Mouse (Mus musculus) limb, embryonic 14.5 days (tissue): ENCODE results near the gene Olfr1484. TPM values are rescaled to one million over a fixed set of nuclear protein-coding genes. Genes with fewer than 3 reads are reported as not detected.
"Not testable (repeated sequence)": the region's sequence is repeated elsewhere in the genome, so short reads cannot be mapped to it uniquely, and the experiment has no call there.

Experiments
- ATAC-seq: fragments of 200-750 bp; cut with Nextera tagmentation; 2 replicates; pipeline ENCODE4 v1.8.0; 2017; ENCODE audit warnings: low read depth, moderate number of reproducible peaks, moderate TSS enrichment; ENCODE audit not compliant: low FRiP score
- DNase-seq: peaks from one replicate; pipeline ENCODE4 v3.0.0-alpha.2; 2015; ENCODE audit warnings: low spot score
- H3K27ac ChIP-seq: fragments of 300-500 bp; sonication (generic); replicated peaks from 2 replicates; pipeline ENCODE4 v1.5.1; 2014; ENCODE audit warnings: low read depth, mild to moderate bottlenecking, low read length, moderate library complexity, mixed read lengths
- H3K27me3 ChIP-seq: fragments of 300-500 bp; sonication (generic); 2 replicates; pipeline ENCODE4 v1.6.1; 2014; ENCODE audit warnings: low read length, mixed read lengths; ENCODE audit not compliant: control insufficient read depth, insufficient read depth
- H3K36me3 ChIP-seq: fragments of 300-500 bp; sonication (generic); 2 replicates; pipeline ENCODE4 v1.6.1; 2014; ENCODE audit warnings: mild to moderate bottlenecking, low read length, moderate library complexity, mixed read lengths; ENCODE audit not compliant: control insufficient read depth, insufficient read depth
- H3K4me1 ChIP-seq: fragments of 300-500 bp; sonication (generic); 2 replicates; pipeline ENCODE4 v1.6.1; 2014; ENCODE audit warnings: antibody characterized with exemption, low read length, mixed read lengths; ENCODE audit not compliant: control insufficient read depth, insufficient read depth
- H3K4me2 ChIP-seq: fragments of 300-500 bp; sonication (generic); replicated peaks from 2 replicates; pipeline ENCODE4 v1.6.1; 2014; ENCODE audit warnings: low read depth, mild to moderate bottlenecking, low read length, moderate library complexity; ENCODE audit not compliant: severe bottlenecking
- H3K4me3 ChIP-seq: fragments of 300-500 bp; sonication (generic); replicated peaks from 2 replicates; pipeline ENCODE4 v1.5.1; 2014; ENCODE audit warnings: low read length
- H3K9ac ChIP-seq: fragments of 300-500 bp; sonication (generic); 2 replicates; pipeline ENCODE4 v1.6.1; 2014; ENCODE audit warnings: mild to moderate bottlenecking, low read depth, low read length, moderate library complexity; ENCODE audit not compliant: severe bottlenecking
- H3K9me3 ChIP-seq: fragments of 300-500 bp; sonication (generic); 2 replicates; pipeline ENCODE4 v1.6.1; 2016; ENCODE audit warnings: low read length; ENCODE audit not compliant: control insufficient read depth
- POLR2A ChIP-seq: fragments of 200-500 bp; IDR thresholded peaks from 2 replicates; pipeline ENCODE4 v1.8.0; 2012; ENCODE audit warnings: inconsistent platforms, mild to moderate bottlenecking, moderate library complexity, borderline replicate concordance; ENCODE audit not compliant: insufficient read depth, insufficient read length; ENCODE audit errors: extremely low read depth
- WGBS: fragments of 180-500 bp; shearing (Covaris S2); extraction: QIAGEN DNeasy Blood & Tissue Kit; methylation state at CpG from one replicate; pipeline ENCODE4 v1.1.7; 2014; 5-methylcytosine and 5-hydroxymethylcytosine counted together
- microRNA-seq: library from miRNA; unstranded; fragments of <30 nt; microRNA quantifications from one replicate; pipeline ENCODE4, GENCODE M21; 2016
- polyA plus RNA-seq, 2 experiments: library from polyadenylated mRNA; depleted of rRNA in 1 of 2; stranded (reverse) in 1 of 2; unstranded in 1 of 2; fragments of >200 nt; fragmentation: Nextera tagmentation in 1 of 2; extraction: Ambion mirVana in 1 of 2; gene quantifications; 2 replicates each; pipeline versions ENCODE4 v1.2.1 to v1.2.3; 2012 to 2014

Gene Olfr1484
- polyA plus RNA-seq (2012; rRNA removed) (not detected in 2 replicates), polyA plus RNA-seq (2014; fragmentation: Nextera tagmentation; extraction: Ambion mirVana) (not detected in 2 replicates)

DNA sequence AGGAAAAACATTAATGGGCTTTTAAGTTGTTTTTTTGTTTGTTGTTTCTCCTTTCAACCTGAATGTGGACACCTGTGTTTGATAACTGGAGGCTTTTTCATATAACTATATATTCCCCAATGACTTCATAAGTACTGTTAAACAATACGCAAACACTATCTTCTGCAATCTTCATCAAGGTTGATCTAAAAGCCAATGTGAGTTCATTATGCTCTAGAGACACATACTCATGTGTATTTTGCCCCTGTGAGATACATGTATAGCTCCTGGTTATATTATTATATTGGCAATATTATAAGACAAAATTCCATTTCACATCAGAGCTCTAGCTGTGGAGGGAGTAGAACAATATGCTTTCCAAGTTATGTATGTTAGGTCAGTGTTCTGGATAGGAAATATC lies at the start of gene Olfr1484:
Gene Olfr1484 (plus strand): TSS at position 301 of the 400 bp plus-strand sequence.
- ATAC-seq (no peak), DNase-seq (no peak)
- TF ChIP-seq POLR2A: no peak
- Histone ChIP-seq H3K4me3 (no peak within 1 kb of the TSS), H3K27ac (no peak within 1 kb of the TSS), H3K9ac (no peak within 1 kb of the TSS), H3K4me1 (no peaks in the 10 kb centered on the region), H3K9me3 (no peaks in the 10 kb centered on the region), H3K27me3 (no peaks in the 10 kb centered on the region), H3K36me3 (no peaks in the 10 kb centered on the region), H3K4me2 (no peak within 1 kb of the TSS)
- WGBS: 84% methylated on average over 1 of the region's 1 CpGs

DNA sequence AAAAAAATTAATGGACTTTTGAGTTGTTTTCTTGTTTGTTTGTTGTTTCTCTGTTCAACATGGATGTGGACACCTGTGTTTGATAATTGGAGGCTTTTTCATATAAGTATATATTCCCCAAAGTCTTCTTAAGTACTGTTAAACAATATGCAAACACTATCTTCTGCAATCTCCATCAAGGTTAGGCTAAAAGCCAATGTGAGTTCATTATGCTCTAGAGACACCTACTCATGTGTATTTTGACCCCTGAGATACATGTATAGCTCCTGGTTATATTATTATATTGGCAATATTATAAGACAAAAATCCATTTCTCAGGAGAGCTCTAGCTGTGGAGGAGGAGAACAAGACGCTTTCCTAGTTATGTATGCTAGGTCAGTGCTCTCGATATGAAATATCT lies 33.8 kb downstream of the Olfr1484 start, which contains the start of gene Olfr1487:
Gene Olfr1487 (plus strand): TSS at position 301 of the 400 bp plus-strand sequence.
- 77% methylated on average over 2 of the region's 2 CpGs for WGBS
- not testable (repeated sequence) for H3K4me1 ChIP-seq, ATAC-seq

DNA sequence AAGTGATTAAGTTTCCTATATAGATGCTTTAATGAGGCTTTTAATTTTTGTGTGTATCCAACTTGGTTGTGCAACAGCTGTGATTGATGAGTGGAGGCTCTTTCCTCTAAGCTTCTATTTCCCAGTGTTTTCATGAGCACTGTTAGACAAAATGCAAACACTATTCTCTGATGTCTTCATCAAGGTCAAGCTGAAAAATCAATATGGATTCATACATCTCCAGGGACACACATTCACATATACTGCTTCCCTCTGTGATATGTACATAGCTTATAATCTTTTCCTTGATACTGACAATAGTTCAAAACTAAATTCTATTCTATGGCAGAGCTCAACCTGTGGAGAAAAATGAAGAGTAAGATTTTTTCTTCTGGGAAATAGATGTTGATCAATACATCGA lies 48.0 kb downstream of the Olfr1484 start, which contains the start of gene Olfr1489:
Gene Olfr1489 (plus strand): TSS at position 301 of the 400 bp plus-strand sequence.
- H3K4me3 ChIP-seq: no peak within 1 kb of the TSS
- DNase-seq (no peak), ATAC-seq (no peak)
- H3K9ac ChIP-seq: no peak within 1 kb of the TSS
- TF ChIP-seq POLR2A: no peak
- H3K4me2 ChIP-seq: no peak within 1 kb of the TSS
- WGBS: 81% methylated on average over 1 of the region's 1 CpGs
- no peaks in the 10 kb centered on the region for H3K36me3 ChIP-seq
- H3K27me3 ChIP-seq: no peaks in the 10 kb centered on the region
- H3K9me3 ChIP-seq: no peaks in the 10 kb centered on the region
- H3K4me1 ChIP-seq: no peaks in the 10 kb centered on the region
- no peak within 1 kb of the TSS for H3K27ac ChIP-seq

More for the DNA sequence above, 33.8 kb downstream of the Olfr1484 start, which contains the start of gene Olfr1487:
- H3K27me3 ChIP-seq, H3K9me3 ChIP-seq, H3K27ac ChIP-seq, DNase-seq, H3K4me3 ChIP-seq, H3K36me3 ChIP-seq, H3K4me2 ChIP-seq, H3K9ac ChIP-seq: not testable (repeated sequence)

Small RNA genes lying within 50 kb of the gene (microRNA-seq; reads per million reads assigned to microRNA genes)
- gene Gm22323: not detected
- not detected for gene Gm23931

Other genes with a start within 250 kb of the Olfr1484 start
- not detected in 2 replicates for gene Olfr1466, start 244.6 kb upstream of the Olfr1484 start, polyA plus RNA-seq (2012; rRNA removed)
- not detected in 2 replicates for gene Olfr1466, start 244.6 kb upstream of the Olfr1484 start, polyA plus RNA-seq (2014; fragmentation: Nextera tagmentation; extraction: Ambion mirVana)
- not detected in 2 replicates for gene Olfr1467, start 221.3 kb upstream of the Olfr1484 start, polyA plus RNA-seq (2012; rRNA removed)
- gene Olfr1467, start 221.3 kb upstream of the Olfr1484 start, polyA plus RNA-seq (2014; fragmentation: Nextera tagmentation; extraction: Ambion mirVana): not detected in 2 replicates
- not detected in 2 replicates for gene Olfr1469, start 175.7 kb upstream of the Olfr1484 start, polyA plus RNA-seq (2012; rRNA removed)
- not detected in 2 replicates for gene Olfr1469, start 175.7 kb upstream of the Olfr1484 start, polyA plus RNA-seq (2014; fragmentation: Nextera tagmentation; extraction: Ambion mirVana)
- not detected in 2 replicates for gene Olfr1471, start 140.1 kb upstream of the Olfr1484 start, polyA plus RNA-seq (2012; rRNA removed)
- gene Olfr1471, start 140.1 kb upstream of the Olfr1484 start, polyA plus RNA-seq (2014; fragmentation: Nextera tagmentation; extraction: Ambion mirVana): not detected in 2 replicates
- not detected in 2 replicates for gene Olfr1472, start 127.4 kb upstream of the Olfr1484 start, polyA plus RNA-seq (2012; rRNA removed)
- not detected in 2 replicates for gene Olfr1472, start 127.4 kb upstream of the Olfr1484 start, polyA plus RNA-seq (2014; fragmentation: Nextera tagmentation; extraction: Ambion mirVana)
- gene Olfr1474, start 113.9 kb upstream of the Olfr1484 start, polyA plus RNA-seq (2012; rRNA removed): not detected in 2 replicates
- not detected in 2 replicates for gene Olfr1474, start 113.9 kb upstream of the Olfr1484 start, polyA plus RNA-seq (2014; fragmentation: Nextera tagmentation; extraction: Ambion mirVana)
- gene Olfr1475, start 103.3 kb upstream of the Olfr1484 start, polyA plus RNA-seq (2012; rRNA removed): not detected in 2 replicates
- not detected in 2 replicates for gene Olfr1475, start 103.3 kb upstream of the Olfr1484 start, polyA plus RNA-seq (2014; fragmentation: Nextera tagmentation; extraction: Ambion mirVana)
- gene Olfr1477, start 83.0 kb upstream of the Olfr1484 start, polyA plus RNA-seq (2012; rRNA removed): not detected in 2 replicates
- gene Olfr1477, start 83.0 kb upstream of the Olfr1484 start, polyA plus RNA-seq (2014; fragmentation: Nextera tagmentation; extraction: Ambion mirVana): not detected in 2 replicates
- not detected in 2 replicates for gene Olfr1480, start 55.6 kb upstream of the Olfr1484 start, polyA plus RNA-seq (2012; rRNA removed)
- gene Olfr1480, start 55.6 kb upstream of the Olfr1484 start, polyA plus RNA-seq (2014; fragmentation: Nextera tagmentation; extraction: Ambion mirVana): not detected in 2 replicates
- gene Olfr1487, start 33.9 kb downstream of the Olfr1484 start, polyA plus RNA-seq (2012; rRNA removed): not detected in 2 replicates
- not detected in 2 replicates for gene Olfr1487, start 33.9 kb downstream of the Olfr1484 start, polyA plus RNA-seq (2014; fragmentation: Nextera tagmentation; extraction: Ambion mirVana)
- gene Olfr1489, start 48.1 kb downstream of the Olfr1484 start, polyA plus RNA-seq (2012; rRNA removed): not detected in 2 replicates
- not detected in 2 replicates for gene Olfr1489, start 48.1 kb downstream of the Olfr1484 start, polyA plus RNA-seq (2014; fragmentation: Nextera tagmentation; extraction: Ambion mirVana)
- not detected in 2 replicates for gene Olfr1490, start 67.6 kb downstream of the Olfr1484 start, polyA plus RNA-seq (2012; rRNA removed)
- gene Olfr1490, start 67.6 kb downstream of the Olfr1484 start, polyA plus RNA-seq (2014; fragmentation: Nextera tagmentation; extraction: Ambion mirVana): not detected in 2 replicates
- not detected in 2 replicates for gene Olfr1491, start 113.8 kb downstream of the Olfr1484 start, polyA plus RNA-seq (2012; rRNA removed)
- not detected in 2 replicates for gene Olfr1491, start 113.8 kb downstream of the Olfr1484 start, polyA plus RNA-seq (2014; fragmentation: Nextera tagmentation; extraction: Ambion mirVana)
- gene Olfr1493-ps1, start 139.8 kb downstream of the Olfr1484 start, polyA plus RNA-seq (2012; rRNA removed): not detected in 2 replicates
- not detected in 2 replicates for gene Olfr1493-ps1, start 139.8 kb downstream of the Olfr1484 start, polyA plus RNA-seq (2014; fragmentation: Nextera tagmentation; extraction: Ambion mirVana)
- not detected in 2 replicates for gene Olfr1494, start 156.2 kb downstream of the Olfr1484 start, polyA plus RNA-seq (2012; rRNA removed)
- gene Olfr1494, start 156.2 kb downstream of the Olfr1484 start, polyA plus RNA-seq (2014; fragmentation: Nextera tagmentation; extraction: Ambion mirVana): not detected in 2 replicates
- not detected in 2 replicates for gene Olfr1495, start 181.1 kb downstream of the Olfr1484 start, polyA plus RNA-seq (2012; rRNA removed)
- not detected in 2 replicates for gene Olfr1495, start 181.1 kb downstream of the Olfr1484 start, polyA plus RNA-seq (2014; fragmentation: Nextera tagmentation; extraction: Ambion mirVana)
- gene Olfr1496, start 194.4 kb downstream of the Olfr1484 start, polyA plus RNA-seq (2012; rRNA removed): not detected in 2 replicates
- not detected in 2 replicates for gene Olfr1496, start 194.4 kb downstream of the Olfr1484 start, polyA plus RNA-seq (2014; fragmentation: Nextera tagmentation; extraction: Ambion mirVana)
- gene Olfr1497, start 214.7 kb downstream of the Olfr1484 start, polyA plus RNA-seq (2012; rRNA removed): not detected in 2 replicates
- gene Olfr1497, start 214.7 kb downstream of the Olfr1484 start, polyA plus RNA-seq (2014; fragmentation: Nextera tagmentation; extraction: Ambion mirVana): not detected in 2 replicates
- gene Olfr1499, start 235.9 kb downstream of the Olfr1484 start, polyA plus RNA-seq (2012; rRNA removed): not detected in 2 replicates
- gene Olfr1499, start 235.9 kb downstream of the Olfr1484 start, polyA plus RNA-seq (2014; fragmentation: Nextera tagmentation; extraction: Ambion mirVana): not detected in 2 replicates
- gene Olfr1500, start 247.0 kb downstream of the Olfr1484 start, polyA plus RNA-seq (2012; rRNA removed): not detected in 2 replicates
- not detected in 2 replicates for gene Olfr1500, start 247.0 kb downstream of the Olfr1484 start, polyA plus RNA-seq (2014; fragmentation: Nextera tagmentation; extraction: Ambion mirVana)